Mouse (Mus musculus): ENCODE measurements around the gene Btnl1.
A peak's percentile ranks its signal among the peaks of the same experiment; 100 is the strongest.

Btnl1 gene

DNA sequence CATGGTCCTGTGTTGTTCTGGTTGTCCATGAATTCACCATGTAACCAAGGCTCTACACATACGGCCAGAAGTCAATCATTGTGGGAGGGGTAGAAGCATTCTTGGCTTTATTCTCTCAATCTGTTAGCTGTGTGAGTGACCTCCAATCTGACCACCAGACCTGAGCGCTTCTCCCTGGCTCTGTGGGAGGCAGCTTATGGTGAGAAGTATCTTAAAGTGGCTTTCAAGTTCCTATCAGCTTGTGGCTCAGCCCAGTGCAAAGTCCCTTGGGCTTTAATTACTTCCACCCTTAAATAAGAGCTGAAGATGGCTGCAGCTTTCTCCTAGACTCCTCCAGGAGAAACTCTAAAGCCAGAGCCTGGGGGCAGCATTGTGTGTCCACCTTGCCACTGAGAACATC is at the start of gene Btnl1:
Btnl1 (plus strand) TSS at position 286 of the 400 bp plus-strand sequence.
- DNase-seq = no peak

GRCm38 (mm10) chr17:34329807-34330206 is 47.1 kb upstream of the Btnl1 start:
- DNase-seq = no peak

- no peak for DNase-seq
These were observed 45.7 kb upstream of the Btnl1 start for GRCm38 (mm10) chr17:34331200-34331599.

GRCm38 (mm10) chr17:34340619-34341402 is 36.1 kb upstream of the Btnl1 start:
- no peak for DNase-seq

DNA sequence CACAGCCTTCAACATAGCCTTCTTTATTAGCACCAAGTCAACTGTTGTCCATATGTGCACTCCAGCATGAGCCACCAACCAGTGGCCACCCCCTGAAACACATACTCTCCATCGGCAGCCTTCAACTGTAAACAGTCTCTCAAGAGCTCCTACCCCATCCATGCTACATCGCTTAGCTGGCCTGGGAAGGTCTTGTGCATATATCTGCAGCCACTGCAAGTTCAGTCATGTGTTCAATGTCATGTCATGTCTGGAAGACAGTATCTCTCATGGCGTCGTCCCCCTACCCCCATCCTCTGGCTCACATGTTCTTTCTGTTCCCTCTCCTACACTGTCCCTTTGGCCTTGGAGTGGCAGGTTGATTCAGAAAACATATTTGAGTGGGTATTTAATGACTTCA is 32.0 kb upstream of the Btnl1 start:
- no peak for DNase-seq

DNA sequence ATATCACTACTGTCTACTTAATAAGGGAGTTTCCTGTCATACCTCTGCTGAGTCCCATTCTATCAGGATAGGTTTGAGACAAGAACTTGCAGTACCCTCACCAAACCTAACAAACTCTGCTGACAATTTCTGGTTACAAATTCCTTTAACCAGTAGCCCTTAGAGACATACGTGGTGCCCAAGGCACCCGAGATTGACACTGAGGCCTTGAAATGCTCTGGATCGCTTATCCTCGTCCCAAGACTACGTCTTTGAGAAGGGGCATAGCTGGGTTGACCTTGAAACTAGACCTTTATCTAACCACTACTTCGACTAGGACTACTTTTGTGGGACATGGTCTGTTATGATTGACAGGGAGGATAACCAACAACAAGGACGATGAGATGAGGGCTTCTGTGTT is 31.4 kb upstream of the Btnl1 start:
- no peak for DNase-seq

- DNase-seq = no peak
These were observed 30.9 kb upstream of the Btnl1 start for GRCm38 (mm10) chr17:34346041-34346440.

DNA sequence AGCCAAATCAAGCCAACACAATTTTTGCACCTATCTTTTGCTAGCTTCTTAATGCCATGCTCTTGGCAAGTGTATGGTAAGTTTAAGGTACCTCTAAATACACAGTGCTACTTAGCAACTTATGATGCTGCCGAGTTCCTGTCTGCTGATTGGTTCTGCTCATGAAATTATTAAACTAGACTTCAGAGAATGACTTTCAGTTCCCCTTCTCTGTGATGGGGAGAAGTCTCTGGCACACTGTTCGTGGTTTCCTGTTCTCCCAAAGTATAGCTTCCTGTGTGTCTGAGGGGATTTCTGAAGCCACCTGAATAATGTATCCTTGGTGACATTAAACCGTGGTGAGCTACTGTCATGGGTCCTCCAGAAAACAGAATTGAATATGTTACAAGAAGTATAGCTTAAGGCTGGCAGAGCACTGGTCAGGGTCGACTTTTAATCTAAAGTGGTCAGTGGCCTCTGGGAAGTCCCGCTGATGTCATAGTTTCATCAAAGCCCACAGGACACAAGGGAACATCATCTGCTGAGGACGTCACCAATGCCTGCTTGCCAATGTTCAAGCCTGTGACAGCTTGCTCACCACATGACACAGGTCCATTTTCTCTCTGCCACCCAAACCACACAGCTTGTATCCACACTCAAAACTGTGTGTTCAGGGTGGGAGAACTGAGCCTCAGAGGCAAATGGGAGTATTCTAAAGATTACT is 29.2 kb upstream of the Btnl1 start:
- DNase-seq = peak; percentile 5 to 10

- DNase-seq = peak; percentile 61 to 77
These were observed 27.5 kb upstream of the Btnl1 start for GRCm38 (mm10) chr17:34349429-34349828.

- DNase-seq = no peak
These were observed 22.4 kb upstream of the Btnl1 start, which contains the start of gene Btnl2 for GRCm38 (mm10) chr17:34354539-34354938. TSS of gene Btnl2 (plus strand) at chr17:34354822.

DNA sequence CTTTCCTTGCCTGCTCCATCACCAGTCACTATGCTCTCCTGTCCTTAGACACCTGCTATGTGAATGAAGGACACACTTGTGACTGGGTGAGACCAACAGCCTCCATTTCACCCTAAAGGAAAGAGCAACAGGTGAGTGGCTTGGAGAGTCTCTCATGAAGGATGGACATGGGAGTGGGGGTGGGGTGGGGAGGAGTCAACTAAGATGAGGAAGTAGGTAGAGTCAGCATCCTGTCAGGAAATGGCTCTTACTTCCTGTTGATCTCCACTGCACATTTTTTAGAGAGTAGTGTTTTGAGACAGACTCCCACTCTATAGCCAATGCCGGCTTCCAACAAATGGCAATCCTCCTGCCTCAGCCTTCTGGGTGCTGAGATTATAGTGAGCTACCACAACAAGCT is 22.0 kb upstream of the Btnl1 start:
- DNase-seq = no peak

- no peak for DNase-seq
These were observed 13.9 kb upstream of the Btnl1 start for GRCm38 (mm10) chr17:34362954-34363546.

- no peak for DNase-seq
These were observed 13.1 kb upstream of the Btnl1 start for GRCm38 (mm10) chr17:34363676-34364310.

- no peak for DNase-seq
These were observed 11.9 kb upstream of the Btnl1 start for GRCm38 (mm10) chr17:34365031-34365430.

DNA sequence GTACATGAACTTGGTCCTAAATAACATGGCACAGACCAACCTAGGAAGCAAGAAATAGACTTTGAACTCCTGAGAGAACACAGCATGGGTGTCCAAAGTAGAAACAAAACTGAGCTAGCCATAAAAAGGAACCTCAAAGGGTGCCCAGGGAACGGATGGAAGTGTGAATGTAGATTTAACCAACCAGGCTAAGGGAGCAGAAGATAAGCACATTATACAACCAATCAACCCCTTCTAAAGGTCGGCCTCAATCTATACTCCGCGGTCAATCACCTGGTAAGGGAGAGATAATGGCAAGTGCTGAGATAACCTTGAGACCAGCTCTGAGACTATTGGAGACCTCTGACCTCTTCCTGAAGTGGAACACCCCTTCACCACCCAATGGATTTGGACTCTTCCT is 6.4 kb upstream of the Btnl1 start:
- no peak for DNase-seq

GRCm38 (mm10) chr17:34373055-34373709 is 3.8 kb upstream of the Btnl1 start:
- DNase-seq = no peak

DNA sequence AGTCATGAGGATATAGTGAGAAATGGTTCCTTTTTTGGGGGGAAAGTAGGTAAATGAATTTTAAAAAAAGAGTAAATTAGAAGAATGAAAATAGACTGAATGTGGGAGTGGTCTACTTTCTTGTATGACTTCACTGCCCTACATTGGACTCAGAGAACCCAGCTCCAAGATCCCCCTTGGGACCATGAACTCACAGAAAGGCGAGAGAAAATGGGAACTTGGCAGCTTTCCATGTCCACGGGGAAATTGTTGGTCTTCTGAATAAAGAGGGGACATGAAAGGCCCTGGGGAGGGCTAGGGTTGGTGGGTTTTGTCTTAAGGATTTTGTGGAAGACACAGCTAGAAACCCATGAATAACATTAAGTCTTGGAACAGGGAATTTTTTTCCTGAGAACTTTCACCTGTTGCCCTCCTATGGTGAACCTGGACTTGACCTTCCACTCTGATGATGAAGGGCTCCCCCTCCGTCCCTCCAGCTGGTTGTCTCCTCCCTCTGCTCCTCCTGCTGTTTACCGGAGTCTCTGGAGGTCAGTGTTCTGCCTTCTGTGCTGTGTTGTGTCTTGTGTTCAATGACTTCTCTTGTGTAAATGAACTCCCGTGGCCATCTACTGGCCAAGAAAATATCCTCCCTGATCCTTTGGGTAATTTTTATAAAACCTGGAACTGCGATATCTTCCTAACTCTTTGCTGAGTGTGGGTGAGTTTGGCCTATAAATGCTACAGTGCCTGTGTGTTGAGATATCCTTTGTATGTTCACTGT is 698 bp downstream of the Btnl1 start:
- DNase-seq = no peak

GRCm38 (mm10) chr17:34378716-34379115 is 1.8 kb downstream of the Btnl1 start:
- DNase-seq = no peak

DNA sequence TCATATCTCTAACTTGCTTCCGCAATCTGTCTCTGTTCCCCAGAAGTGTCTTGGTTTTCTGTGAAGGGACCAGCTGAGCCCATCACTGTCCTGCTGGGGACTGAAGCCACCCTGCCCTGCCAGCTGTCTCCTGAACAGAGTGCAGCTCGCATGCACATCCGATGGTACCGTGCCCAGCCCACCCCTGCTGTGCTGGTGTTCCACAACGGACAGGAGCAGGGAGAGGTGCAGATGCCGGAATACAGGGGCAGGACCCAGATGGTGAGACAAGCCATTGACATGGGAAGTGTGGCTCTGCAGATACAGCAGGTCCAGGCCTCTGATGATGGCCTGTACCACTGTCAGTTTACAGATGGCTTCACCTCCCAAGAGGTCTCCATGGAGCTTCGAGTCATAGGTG is 2.5 kb downstream of the Btnl1 start:
- DNase-seq = no peak

GRCm38 (mm10) chr17:34381876-34382275 is 4.9 kb downstream of the Btnl1 start:
- no peak for DNase-seq

- no peak for DNase-seq
These were observed 6.3 kb downstream of the Btnl1 start for GRCm38 (mm10) chr17:34383212-34383611.

GRCm38 (mm10) chr17:34384699-34385098 is 7.8 kb downstream of the Btnl1 start:
- DNase-seq = no peak
